Mouse (Mus musculus) erythroblast, embryonic 14.5 days (primary cell): Measurements from ENCODE around the gene Actr1a.

Source experiments
- GATA1 ChIP-seq: IDR thresholded peaks from 2 replicates; pipeline ENCODE4 v1.6.1; 2012; ENCODE audit warnings: low read length, inconsistent platforms, mixed read lengths
- TAL1 ChIP-seq: IDR thresholded peaks from 3 replicates; pipeline ENCODE4 v1.6.1; 2012; ENCODE audit warnings: low read length, inconsistent platforms, mixed read lengths

DNA sequence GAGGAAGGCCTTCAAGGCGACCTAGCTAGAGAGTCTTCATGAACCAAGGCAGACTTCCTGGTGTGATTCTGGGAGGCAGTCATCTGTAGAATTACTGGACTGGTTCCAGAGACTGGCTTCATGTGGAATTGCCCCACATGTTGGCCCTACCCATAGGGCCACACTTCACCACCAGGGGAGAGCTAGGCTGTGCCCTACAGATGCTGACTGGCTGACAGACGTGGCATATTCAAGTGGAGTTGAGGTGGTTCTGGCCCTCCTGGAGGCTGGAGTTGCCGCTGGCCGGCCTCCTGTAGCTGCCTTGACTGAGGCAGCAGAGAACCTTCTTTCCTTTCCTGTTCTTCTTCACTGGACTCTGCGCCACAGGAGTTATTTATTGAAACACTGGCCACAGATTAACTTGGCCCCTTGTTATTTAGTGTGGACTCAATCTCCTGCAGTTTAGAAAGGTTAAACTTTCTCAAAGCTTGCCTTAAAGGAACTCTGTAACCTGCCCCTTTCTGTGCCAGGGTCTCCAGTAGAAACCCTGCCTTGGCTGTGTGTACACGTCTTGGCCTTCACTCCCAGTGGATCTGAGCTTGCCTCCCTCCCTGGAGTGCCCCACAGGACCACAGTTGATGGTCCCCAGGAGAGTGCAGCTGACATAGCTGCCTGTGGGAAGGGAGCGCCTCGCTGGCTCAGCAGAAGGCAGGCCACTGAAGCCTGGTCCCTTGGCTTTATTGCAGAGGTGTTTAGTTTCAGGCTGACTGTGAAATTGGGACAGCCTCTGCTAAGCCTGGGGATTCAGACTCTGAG, 11.2 kb upstream of the Actr1a start:
- no peak for TF ChIP-seq GATA1
- no peak for TF ChIP-seq TAL1
